ENCODE assay signal across 33 mouse cellular contexts in the genomic region with DNA sequence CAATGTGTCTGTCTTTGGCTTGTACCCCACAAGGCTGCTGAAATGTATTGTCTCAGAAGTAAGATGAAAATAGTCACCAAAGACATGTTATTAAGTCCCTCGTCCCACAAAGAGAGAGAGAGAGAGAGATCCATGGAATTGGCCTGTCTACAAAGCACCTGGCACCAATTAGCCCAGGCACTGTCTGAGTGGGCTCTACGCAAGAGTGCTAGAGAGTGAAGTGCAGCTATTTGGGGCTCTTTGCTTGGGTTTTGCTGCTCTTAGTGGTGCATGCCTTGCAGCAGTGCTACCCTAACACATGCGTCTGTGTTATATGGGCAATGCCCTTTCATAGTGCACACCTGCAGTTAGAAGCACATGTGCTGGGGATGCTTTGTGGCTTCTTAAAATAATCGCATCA.
A peak's percentile ranks its signal among the peaks of the same experiment; 100 is the strongest.
DNase-seq lines count a peak whose midpoint lies in the region; ATAC-seq and TF ChIP-seq lines count a peak whose summit lies in the region.
"Had no signal": no experiment of that assay in that cellular context is flagged by ENCODE, and none has a peak within 500 bp of the region (broad histone marks: within the 10 kb centered on the region; RNA-seq: fewer than 3 reads in every experiment).

No protein-coding gene starts in this region.

- no peak overlapping the region for H3K4me3 ChIP-seq in intestine, embryonic 14.5 days (ENCODE audit: low read depth, low read length)
- H3K4me3 ChIP-seq in intestine, postnatal 0 days (ENCODE audit: low read depth, low read length), result no peak overlapping the region
- no peak overlapping the region for H3K4me3 ChIP-seq in embryonic facial prominence, embryonic 14.5 days (ENCODE audit: low read depth, low read length)
- H3K4me3 ChIP-seq in limb, embryonic 11.5 days (ENCODE audit: low read depth, low read length), result no peak overlapping the region
- H3K4me3 ChIP-seq: embryonic facial prominence, embryonic 15.5 days; gastrocnemius, adult 2 months; heart, embryonic 13.5 days; hindbrain, embryonic 10.5 days; intestine, embryonic 15.5 days; liver, embryonic 15.5 days; myocyte; neural tube, embryonic 12.5 days had no signal

- no peak overlapping the region for H3K27ac ChIP-seq in intestine, embryonic 14.5 days (ENCODE audit: low read depth)
- H3K27ac ChIP-seq in intestine, postnatal 0 days (ENCODE audit: low read depth, low read length), result no peak overlapping the region
- H3K27ac ChIP-seq in embryonic facial prominence, embryonic 14.5 days (replicated peaks; ENCODE audit: low read depth, low read length), result 0 out of 2 replicates have a peak overlapping the region, but pooled peaks have one; percentile 15
- H3K27ac ChIP-seq in limb, embryonic 11.5 days (replicated peaks; ENCODE audit: low read depth, low read length), result no peak overlapping the region
- H3K27ac ChIP-seq: embryonic facial prominence, embryonic 15.5 days; gastrocnemius, adult 2 months; heart, embryonic 13.5 days; hindbrain, embryonic 10.5 days; intestine, embryonic 15.5 days; liver, embryonic 15.5 days; neural tube, embryonic 12.5 days had no signal

- no peak overlapping the region for H3K9ac ChIP-seq in intestine, embryonic 14.5 days (ENCODE audit: low read length)
- H3K9ac ChIP-seq in intestine, postnatal 0 days (ENCODE audit: low read depth, low read length), result no peak overlapping the region
- H3K9ac ChIP-seq in embryonic facial prominence, embryonic 14.5 days (ENCODE audit: low read depth, low read length), result no peak overlapping the region
- no peak overlapping the region for H3K9ac ChIP-seq in limb, embryonic 11.5 days (ENCODE audit: low read length)
- H3K9ac ChIP-seq: embryonic facial prominence, embryonic 15.5 days; heart, embryonic 13.5 days; intestine, embryonic 15.5 days; liver, embryonic 15.5 days; lung, embryonic 14.5 days; neural tube, embryonic 12.5 days had no signal

- H3K36me3 ChIP-seq in intestine, embryonic 14.5 days (ENCODE audit: control insufficient read depth, insufficient read depth, low read length), result no peaks in the 10 kb centered on the region
- H3K36me3 ChIP-seq in intestine, postnatal 0 days (ENCODE audit: control insufficient read depth, insufficient read depth), result no peaks in the 10 kb centered on the region
- no peaks in the 10 kb centered on the region for H3K36me3 ChIP-seq in embryonic facial prominence, embryonic 14.5 days (ENCODE audit: control insufficient read depth, insufficient read depth, low read length)
- no peaks in the 10 kb centered on the region for H3K36me3 ChIP-seq in limb, embryonic 11.5 days (ENCODE audit: control insufficient read depth, insufficient read depth, low read length)
- H3K36me3 ChIP-seq: embryonic facial prominence, embryonic 15.5 days; heart, embryonic 13.5 days; hindbrain, embryonic 10.5 days; intestine, embryonic 15.5 days; liver, embryonic 15.5 days; neural tube, embryonic 12.5 days had no signal

- H3K4me1 ChIP-seq in intestine, embryonic 14.5 days (replicated peaks; ENCODE audit: control insufficient read depth, insufficient read depth, low read length), result no peaks in the 10 kb centered on the region
- H3K4me1 ChIP-seq in intestine, postnatal 0 days (replicated peaks; ENCODE audit: control insufficient read depth, insufficient read depth, low read length), result no peaks in the 10 kb centered on the region
- H3K4me1 ChIP-seq in embryonic facial prominence, embryonic 14.5 days (ENCODE audit: control insufficient read depth, insufficient read depth, low read length), result no peaks in the 10 kb centered on the region
- H3K4me1 ChIP-seq in limb, embryonic 11.5 days (ENCODE audit: control insufficient read depth, insufficient read depth, low read length), result peaks cover 4% of the 10 kb centered on the region; the same call in 1 of the 2 replicates
- H3K4me1 ChIP-seq: intestine, embryonic 15.5 days; liver, embryonic 15.5 days; neural tube, embryonic 12.5 days had no signal

- no peaks in the 10 kb centered on the region for H3K27me3 ChIP-seq in intestine, embryonic 14.5 days (replicated peaks; ENCODE audit: control insufficient read depth, insufficient read depth, low read length)
- H3K27me3 ChIP-seq in intestine, postnatal 0 days (replicated peaks; ENCODE audit: control insufficient read depth, insufficient read depth, low read length), result no peaks in the 10 kb centered on the region
- H3K27me3 ChIP-seq in embryonic facial prominence, embryonic 14.5 days (replicated peaks; ENCODE audit: control insufficient read depth, insufficient read depth, low read length), result no peaks in the 10 kb centered on the region
- no peaks in the 10 kb centered on the region for H3K27me3 ChIP-seq in limb, embryonic 11.5 days (ENCODE audit: control insufficient read depth, insufficient read depth, low read length)
- H3K27me3 ChIP-seq: CH12.LX; embryonic facial prominence, embryonic 15.5 days; heart, embryonic 13.5 days; intestine, embryonic 15.5 days; liver, embryonic 15.5 days; neural tube, embryonic 12.5 days had no signal

- peak; percentile 27 for DNase-seq in embryo, embryonic 10 days (ENCODE audit: low spot score)
- DNase-seq in embryo, embryonic 9.5 days (ENCODE audit: extremely low spot score), result no peak
- peak; percentile 4 for DNase-seq in intestine, embryonic 14.5 days (ENCODE audit: low spot score)
- DNase-seq in embryonic facial prominence, embryonic 14.5 days (ENCODE audit: low spot score), result peak; percentile 38
- DNase-seq in limb, embryonic 11.5 days (ENCODE audit: low spot score), result peak; percentile 40
- DNase-seq in kidney, adult 11 months, result no peak
- no peak for DNase-seq in gastrocnemius, postnatal 4 days (ENCODE audit: low spot score in 2 of 2)
- DNase-seq: adrenal gland, adult 8-10 months; cerebellum, adult 11-12 months; cerebellum, postnatal 10 days; gastrocnemius, adult 2 months; gastrocnemius, postnatal 36 days; kidney, adult 9 months; kidney, postnatal 10 days; layer of hippocampus, postnatal 36 days; left cerebral cortex, postnatal 4 days; lung, embryonic 14.5 days; lung, postnatal 14 days; right cerebral cortex, postnatal 14 days; spleen, adult 18-20 months; thymus, postnatal 25 days had no signal

- no peak overlapping the region for H3K4me2 ChIP-seq in intestine, embryonic 14.5 days (ENCODE audit: low read length)
- H3K4me2 ChIP-seq in intestine, postnatal 0 days (replicated peaks; ENCODE audit: low read depth), result no peak overlapping the region
- no peak overlapping the region for H3K4me2 ChIP-seq in embryonic facial prominence, embryonic 14.5 days (ENCODE audit: low read depth, low read length)
- H3K4me2 ChIP-seq in limb, embryonic 11.5 days (ENCODE audit: low read depth, severe bottlenecking), result no peak overlapping the region
- H3K4me2 ChIP-seq: embryonic facial prominence, embryonic 15.5 days; heart, embryonic 13.5 days; intestine, embryonic 15.5 days; liver, embryonic 15.5 days; lung, embryonic 14.5 days; neural tube, embryonic 12.5 days had no signal

- ATAC-seq in intestine, embryonic 14.5 days (replicated peaks; ENCODE audit: low FRiP score, low TSS enrichment, low read depth), result no peak
- ATAC-seq in intestine, postnatal 0 days, result no peak
- ATAC-seq in embryonic facial prominence, embryonic 14.5 days (ENCODE audit: low read depth), result no peak
- ATAC-seq in limb, embryonic 11.5 days (ENCODE audit: insufficient number of reproducible peaks, low FRiP score, low TSS enrichment, low read depth), result no peak
- ATAC-seq: activated CD4-positive, CD25-positive, alpha-beta regulatory T cell, adult 4 months; hindbrain, embryonic 16.5 days; intestine, embryonic 15.5 days; midbrain, embryonic 16.5 days had no signal

- no peaks in the 10 kb centered on the region for H3K9me3 ChIP-seq in intestine, embryonic 14.5 days (ENCODE audit: control insufficient read depth, low read length)
- no peaks in the 10 kb centered on the region for H3K9me3 ChIP-seq in intestine, postnatal 0 days (ENCODE audit: control insufficient read depth)
- no peaks in the 10 kb centered on the region for H3K9me3 ChIP-seq in embryonic facial prominence, embryonic 14.5 days (ENCODE audit: control insufficient read depth, low read length)
- no peaks in the 10 kb centered on the region for H3K9me3 ChIP-seq in limb, embryonic 11.5 days (ENCODE audit: control insufficient read depth, low read length)
- H3K9me3 ChIP-seq: embryonic facial prominence, embryonic 15.5 days; heart, embryonic 13.5 days; hindbrain, embryonic 10.5 days; intestine, embryonic 15.5 days; liver, embryonic 15.5 days had no signal

- 87% methylated on average over 4 of the region's 4 CpGs for WGBS in intestine, embryonic 14.5 days
- 94% methylated on average over 4 of the region's 4 CpGs for WGBS in intestine, postnatal 0 days
- WGBS in embryonic facial prominence, embryonic 14.5 days, result 39% methylated on average over 4 of the region's 4 CpGs
- WGBS in limb, embryonic 11.5 days, result 39% methylated on average over 4 of the region's 4 CpGs

- TF ChIP-seq CTCF in intestine, postnatal 0 days (IDR thresholded peaks at IDR 0.05; ENCODE audit: low read depth), result no peak

Comparison
In these comparisons a context has a peak if more than half of its experiments do, and no peak if none do; other contexts are left out.
1. DNase-seq: peak in embryo, embryonic 10 days (single experiment), intestine, embryonic 14.5 days (single experiment), embryonic facial prominence, embryonic 14.5 days (single experiment) and limb, embryonic 11.5 days (single experiment); none in embryo, embryonic 9.5 days (single experiment), kidney, adult 11 months (single experiment) and gastrocnemius, postnatal 4 days (0 of 2).